Mouse (Mus musculus) macrophage (primary cell): ENCODE measurements at regions not wholly inside any gene's neighbourhood (a gene's known extent, or its start where the extent isn't known, plus 50 kb on each side); places are given as distances from the start of the nearest gene placed in this dataset.

Experiments used
- H3K27ac ChIP-seq: fragments of 350-480 bp; formaldehyde crosslinking; 2 replicates; pipeline ENCODE4 v1.9.0; 2021
- H3K36me3 ChIP-seq: fragments of 350-480 bp; formaldehyde crosslinking; 2 replicates; pipeline ENCODE4 v1.9.0; 2021; ENCODE audit errors: inconsistent target
- H3K4me3 ChIP-seq: fragments of 350-480 bp; formaldehyde crosslinking; 2 replicates; pipeline ENCODE4 v1.9.0; 2021; ENCODE audit errors: inconsistent target
- H3K79me2 ChIP-seq: fragments of 350-480 bp; formaldehyde crosslinking; 2 replicates; pipeline ENCODE4 v1.9.0; 2021; ENCODE audit errors: inconsistent target
- WGBS: methylation state at CpG from one replicate; pipeline ENCODE4 v1.1.7; 2026; ENCODE audit warnings: inconsistent platforms; ENCODE audit not compliant: missing documents; 5-methylcytosine and 5-hydroxymethylcytosine counted together

DNA sequence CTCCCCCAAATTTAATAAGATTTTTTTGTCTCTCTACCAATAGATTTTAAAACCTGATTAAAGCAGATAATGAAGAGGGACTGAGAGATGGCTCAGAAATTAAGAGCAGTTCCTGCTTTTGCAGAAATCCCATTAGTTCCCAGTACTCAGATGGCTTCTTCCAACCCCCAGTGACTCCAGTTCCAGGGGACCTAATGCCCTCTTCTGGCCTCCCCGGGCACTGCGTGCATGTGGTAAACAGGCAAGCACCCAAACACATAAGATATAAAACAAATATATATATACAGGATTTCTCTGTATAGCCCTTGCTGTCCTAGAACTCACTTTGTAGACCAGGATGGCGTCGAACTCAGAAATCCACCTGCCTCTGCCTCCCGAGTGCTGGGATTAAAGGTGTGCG lies 163.9 kb upstream of the Dkk2 start:
- Histone ChIP-seq H3K27ac (no peak overlapping the region), H3K4me3 (no peak overlapping the region), H3K79me2 (no peaks in the 10 kb centered on the region), H3K36me3 (no peaks in the 10 kb centered on the region)
- 87% methylated on average over 6 of the region's 6 CpGs for WGBS

DNA sequence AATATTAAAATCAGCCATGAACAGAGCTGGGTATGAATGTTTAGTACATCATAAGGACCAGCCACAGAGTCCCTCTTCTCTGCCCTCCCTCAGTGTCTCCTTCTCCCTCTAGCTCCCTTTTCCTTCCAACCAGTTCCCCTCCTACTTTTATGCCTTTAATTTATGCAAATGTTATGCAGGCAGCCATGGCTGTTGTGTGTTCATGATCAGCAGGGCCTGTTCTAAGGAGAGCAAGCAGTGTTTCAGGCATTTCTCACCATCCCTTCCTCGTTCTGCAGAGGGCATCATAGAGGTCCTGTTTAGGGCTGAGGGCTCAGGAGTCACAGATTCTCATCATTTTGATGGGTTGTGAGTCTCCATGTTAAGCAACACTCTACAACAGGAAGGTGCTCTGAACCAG lies 162.4 kb upstream of the Dkk2 start:
- no peak overlapping the region for H3K4me3 ChIP-seq
- no peak overlapping the region for H3K27ac ChIP-seq
- H3K79me2 ChIP-seq: no peaks in the 10 kb centered on the region
- whole genome bisulfite sequencing: 50% methylated on average over 1 of the region's 1 CpGs
- H3K36me3 ChIP-seq: no peaks in the 10 kb centered on the region

DNA sequence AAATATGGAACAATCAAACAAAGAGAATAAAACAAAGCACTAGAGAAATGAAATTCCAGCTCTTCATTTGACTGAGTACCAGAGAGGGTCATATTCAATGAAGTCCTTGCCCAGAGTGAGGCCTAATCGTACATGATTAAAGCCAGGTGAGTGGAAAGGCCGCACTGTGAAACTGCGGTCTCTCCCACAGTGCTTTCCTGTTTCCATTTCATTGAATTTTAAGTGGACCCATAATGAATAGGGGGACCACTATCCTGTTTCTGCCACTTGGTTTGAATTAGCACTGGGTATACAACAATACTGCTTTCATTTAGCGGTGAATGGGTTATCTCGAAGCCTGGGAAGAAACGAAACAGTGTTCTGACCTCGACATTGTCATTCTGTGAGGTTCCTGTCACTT lies 144.2 kb upstream of the Dkk2 start:
- WGBS: 89% methylated on average over 7 of the region's 7 CpGs
- no peak overlapping the region for H3K4me3 ChIP-seq
- H3K79me2 ChIP-seq: no peaks in the 10 kb centered on the region
- no peaks in the 10 kb centered on the region for H3K36me3 ChIP-seq
- H3K27ac ChIP-seq: no peak overlapping the region

DNA sequence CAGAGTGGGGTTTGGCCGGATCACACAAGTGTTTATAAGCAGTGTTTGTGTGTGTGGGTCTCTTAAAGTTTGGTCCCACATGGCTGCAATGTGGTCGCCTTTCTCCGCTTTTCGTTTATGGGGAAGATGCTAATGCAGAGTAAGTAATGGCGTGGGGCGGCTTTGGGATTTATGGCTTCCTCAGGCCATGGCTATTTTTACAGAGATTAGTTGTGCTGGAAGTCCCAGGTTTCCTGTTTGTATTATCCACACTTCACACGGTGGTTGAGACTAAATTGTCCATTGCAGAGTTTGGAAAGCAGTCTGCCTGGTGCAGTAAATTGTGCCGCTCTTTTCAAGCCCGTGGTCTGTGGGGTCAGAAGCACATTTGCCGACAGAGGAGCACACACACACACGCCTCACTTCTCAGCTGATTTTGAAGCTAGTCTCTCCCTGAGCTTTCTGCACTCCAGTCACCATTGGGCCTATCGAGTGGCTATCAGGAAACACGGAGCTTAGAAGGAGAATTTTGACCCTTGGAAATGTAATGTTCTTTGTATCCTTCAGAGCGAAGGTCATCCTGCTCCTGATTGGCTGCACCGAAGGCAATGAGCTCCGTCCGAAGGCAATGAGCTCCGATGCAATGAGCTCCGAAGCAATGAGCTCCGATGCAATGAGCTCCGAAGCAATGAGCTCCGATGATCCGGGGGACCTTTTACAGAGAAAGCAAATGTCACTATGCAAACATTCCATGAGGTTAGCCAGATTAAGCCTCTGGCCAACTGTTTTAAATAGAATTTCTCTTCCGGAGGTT lies 142.9 kb upstream of the Dkk2 start:
- Histone ChIP-seq H3K79me2 (no peaks in the 10 kb centered on the region), H3K27ac (no peak overlapping the region), H3K36me3 (no peaks in the 10 kb centered on the region), H3K4me3 (no peak overlapping the region)
- 28% methylated on average over 24 of the region's 24 CpGs for WGBS

DNA sequence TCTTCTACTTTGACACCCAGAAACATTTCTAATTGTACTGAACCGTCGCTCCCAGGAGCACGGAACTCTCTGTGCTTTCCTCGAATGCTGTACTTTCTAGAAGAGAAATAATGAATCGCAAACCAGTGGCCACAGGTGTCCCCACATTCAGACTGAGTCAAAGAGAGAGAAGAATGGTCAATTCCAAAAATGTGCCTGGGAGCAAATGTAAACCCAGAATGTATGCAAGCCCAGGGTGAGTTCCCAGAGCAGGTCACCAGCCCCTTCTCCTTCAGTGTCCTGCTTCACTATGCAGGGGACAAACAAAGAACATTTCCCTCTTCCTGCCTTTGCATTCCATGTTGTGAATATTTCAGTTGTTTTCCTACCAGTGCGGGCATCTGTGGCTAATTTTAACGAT lies 141.7 kb upstream of the Dkk2 start:
- Histone ChIP-seq H3K79me2 (no peaks in the 10 kb centered on the region), H3K36me3 (no peaks in the 10 kb centered on the region), H3K4me3 (no peak overlapping the region), H3K27ac (no peak overlapping the region)
- 90% methylated on average over 7 of the region's 7 CpGs for WGBS

DNA sequence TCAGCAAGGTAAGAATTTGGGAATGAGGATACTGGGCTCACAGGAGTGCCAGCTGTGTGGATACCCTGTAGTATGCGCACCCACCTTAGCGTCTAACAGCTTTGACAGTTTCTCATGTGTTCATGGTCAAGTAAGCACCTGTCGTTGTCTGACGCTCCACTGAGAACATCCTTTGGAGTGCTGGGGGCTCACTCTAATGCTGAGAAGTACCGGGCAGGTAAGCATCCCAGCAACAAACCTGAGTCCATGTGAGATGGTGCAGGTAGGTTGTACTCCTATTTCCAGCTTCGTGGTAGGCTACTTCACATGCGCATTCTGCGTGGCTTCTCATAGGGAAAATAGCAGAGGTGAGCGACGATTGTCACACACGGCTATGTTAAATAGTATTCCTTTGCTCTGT lies 129.3 kb upstream of the Dkk2 start:
- Histone ChIP-seq H3K79me2 (no peaks in the 10 kb centered on the region), H3K27ac (no peak overlapping the region), H3K36me3 (no peaks in the 10 kb centered on the region), H3K4me3 (no peak overlapping the region)
- 95% methylated on average over 11 of the region's 11 CpGs for WGBS

DNA sequence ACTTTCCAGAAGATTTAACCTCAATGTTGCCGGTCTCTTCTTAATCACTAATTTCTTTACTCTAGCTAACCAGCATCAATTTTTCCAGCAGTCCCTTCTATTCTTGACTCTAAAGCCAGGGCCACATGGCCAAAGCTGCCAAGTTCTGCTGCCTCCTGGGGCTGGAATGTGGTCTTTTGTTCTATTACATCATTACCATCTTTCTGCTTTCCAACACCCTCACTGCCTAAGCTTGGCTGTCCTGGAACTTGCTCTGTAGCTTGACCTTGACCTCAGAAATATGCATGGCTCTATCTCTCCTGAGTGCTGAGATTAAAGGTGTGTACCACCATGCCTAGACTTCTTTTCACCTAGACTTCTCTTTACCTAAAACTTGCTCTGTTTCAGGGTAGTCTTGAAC lies 124.5 kb upstream of the Dkk2 start:
- no peaks in the 10 kb centered on the region for H3K79me2 ChIP-seq
- H3K4me3 ChIP-seq: no peak overlapping the region
- 92% methylated on average over 1 of the region's 1 CpGs for WGBS
- no peak overlapping the region for H3K27ac ChIP-seq
- H3K36me3 ChIP-seq: no peaks in the 10 kb centered on the region

DNA sequence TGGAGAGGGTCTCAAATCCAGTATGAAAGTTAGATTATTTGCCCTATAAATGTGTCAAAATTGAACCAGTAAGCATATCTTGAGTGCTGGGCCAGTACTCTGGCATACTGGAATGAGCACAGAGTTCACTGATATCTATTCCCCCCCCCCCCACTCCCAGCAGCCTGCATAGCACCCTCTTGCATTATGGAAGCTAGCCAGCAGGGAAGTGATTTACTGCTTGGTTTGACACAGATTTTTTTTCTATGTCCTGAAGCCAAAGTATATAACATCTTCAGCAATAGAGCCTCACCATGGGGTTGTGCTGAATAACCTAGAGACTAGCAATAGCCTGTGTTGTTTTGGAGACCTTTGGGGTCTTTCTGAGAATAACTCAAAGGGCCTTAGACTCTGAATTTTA lies 123.5 kb upstream of the Dkk2 start:
- Histone ChIP-seq H3K79me2 (no peaks in the 10 kb centered on the region), H3K4me3 (no peak overlapping the region), H3K27ac (no peak overlapping the region), H3K36me3 (no peaks in the 10 kb centered on the region)

DNA sequence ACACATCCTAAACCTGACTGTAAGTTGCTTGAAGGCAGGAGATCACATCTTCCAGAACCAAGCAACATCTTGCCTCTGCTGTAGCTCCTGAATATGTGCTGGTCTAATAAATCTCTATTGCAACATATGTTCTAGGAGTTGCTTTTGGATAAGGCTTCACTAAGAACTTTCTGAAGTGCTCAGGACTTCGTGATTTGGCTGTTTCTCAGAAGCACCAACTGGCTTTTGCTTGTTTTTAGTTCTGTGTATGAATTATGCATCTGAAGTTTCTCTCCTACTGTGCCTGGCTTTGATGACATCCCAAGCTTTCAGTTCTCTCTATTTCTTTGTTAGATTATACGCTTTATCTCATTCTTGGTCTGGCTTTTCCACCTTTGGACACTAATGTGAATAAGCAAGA lies 122.2 kb upstream of the Dkk2 start:
- Histone ChIP-seq H3K36me3 (no peaks in the 10 kb centered on the region), H3K4me3 (no peak overlapping the region), H3K27ac (no peak overlapping the region), H3K79me2 (no peaks in the 10 kb centered on the region)
- WGBS: 73% methylated on average over 2 of the region's 2 CpGs

DNA sequence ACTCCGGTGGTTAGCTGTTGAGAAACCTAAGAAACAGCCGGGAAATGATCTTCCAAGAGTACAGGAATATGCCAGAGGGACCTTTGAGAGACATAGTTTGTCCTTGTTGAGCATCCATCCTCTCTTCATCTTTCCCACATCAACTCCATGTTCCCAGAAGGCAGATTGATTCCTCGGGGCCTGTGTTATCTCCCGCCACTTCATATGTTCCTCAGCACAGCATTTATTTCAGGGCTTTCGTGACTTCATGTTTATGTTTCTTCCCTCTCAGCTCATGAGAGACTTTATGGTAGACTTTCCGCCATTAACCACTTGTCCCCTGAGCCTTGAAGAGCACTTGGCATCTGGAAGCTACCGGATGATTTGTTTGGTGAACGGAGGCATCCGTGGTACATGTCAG lies 120.1 kb upstream of the Dkk2 start:
- H3K79me2 ChIP-seq: no peaks in the 10 kb centered on the region
- no peaks in the 10 kb centered on the region for H3K36me3 ChIP-seq
- no peak overlapping the region for H3K27ac ChIP-seq
- 96% methylated on average over 9 of the region's 9 CpGs for WGBS
- H3K4me3 ChIP-seq: no peak overlapping the region

DNA sequence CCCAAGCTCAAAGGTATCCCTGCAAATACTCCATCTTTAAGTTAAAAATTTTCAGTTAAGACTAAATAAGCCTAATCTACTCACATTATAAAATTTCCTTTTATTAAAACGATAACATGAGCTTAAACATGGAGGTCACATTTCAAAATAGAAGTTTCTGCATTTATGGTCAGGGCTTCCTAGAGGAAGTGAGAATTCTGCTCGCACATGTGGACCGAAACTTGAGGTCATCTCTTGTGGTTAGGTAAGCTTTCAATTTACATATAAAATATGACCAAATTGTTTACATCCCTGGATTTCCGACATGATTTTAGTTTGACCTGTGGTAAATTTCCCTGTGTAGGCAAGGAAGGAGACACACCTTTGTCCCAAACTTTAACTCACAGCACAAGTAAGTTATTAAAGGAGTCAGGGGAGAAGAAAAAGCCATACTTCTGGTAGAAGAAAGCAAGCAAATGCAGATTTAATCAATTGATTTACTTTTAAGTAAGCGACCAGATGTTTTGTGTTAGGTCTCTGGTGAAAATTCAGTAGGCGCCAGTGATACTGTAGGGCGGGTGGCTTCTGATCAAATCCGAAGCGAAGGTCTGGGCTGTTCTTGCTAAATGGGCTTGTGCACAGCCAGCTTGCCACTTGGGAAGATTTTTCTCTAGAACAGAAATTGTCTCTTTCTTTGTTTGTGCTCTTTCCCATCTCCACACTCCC lies 119.5 kb upstream of the Dkk2 start:
- H3K36me3 ChIP-seq: no peaks in the 10 kb centered on the region
- 65% methylated on average over 9 of the region's 9 CpGs for WGBS
- no peak overlapping the region for H3K4me3 ChIP-seq
- no peaks in the 10 kb centered on the region for H3K79me2 ChIP-seq
- H3K27ac ChIP-seq: no peak overlapping the region

DNA sequence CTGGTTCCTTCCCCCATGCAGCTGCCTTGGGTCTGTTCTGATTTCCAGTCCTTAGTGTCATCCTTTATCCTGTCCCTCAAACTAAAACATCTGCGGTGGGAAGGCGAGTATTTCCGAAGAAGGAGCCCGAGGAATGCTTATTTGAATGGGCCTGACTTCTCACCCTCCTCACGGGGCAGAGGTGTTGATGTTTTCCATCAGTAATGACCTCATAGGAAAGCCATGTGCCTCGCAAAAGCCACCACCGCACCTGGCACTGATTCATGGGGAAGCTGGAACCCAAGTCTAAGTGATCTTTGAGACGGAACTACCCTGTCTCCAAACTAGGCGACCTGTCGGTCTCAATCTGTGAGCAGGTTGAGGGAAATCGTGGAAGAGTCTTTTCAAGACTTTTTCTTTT lies 117.8 kb upstream of the Dkk2 start:
- no peaks in the 10 kb centered on the region for H3K79me2 ChIP-seq
- no peak overlapping the region for H3K27ac ChIP-seq
- H3K4me3 ChIP-seq: no peak overlapping the region
- no peaks in the 10 kb centered on the region for H3K36me3 ChIP-seq
- 85% methylated on average over 11 of the region's 11 CpGs for WGBS

DNA sequence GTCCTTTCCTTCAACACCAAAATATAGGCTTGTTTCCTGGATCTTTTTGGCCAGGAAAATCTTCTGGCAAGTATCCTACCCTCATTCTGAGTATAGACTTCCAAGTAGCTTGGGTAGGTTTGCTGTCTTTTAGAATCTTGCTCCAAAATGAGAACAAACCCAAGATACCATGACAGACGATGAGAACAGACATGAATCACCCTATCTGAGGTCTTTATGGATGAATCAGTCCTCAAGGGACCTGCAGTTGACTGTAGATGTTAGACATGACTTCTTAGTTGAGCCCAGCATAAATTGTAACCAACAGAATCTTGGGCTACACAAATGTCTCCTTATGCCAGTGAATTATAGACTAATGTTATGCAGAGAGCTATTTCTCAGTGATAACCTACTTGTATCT lies 114.3 kb upstream of the Dkk2 start:
- Histone ChIP-seq H3K27ac (no peak overlapping the region), H3K36me3 (no peaks in the 10 kb centered on the region), H3K79me2 (no peaks in the 10 kb centered on the region), H3K4me3 (no peak overlapping the region)
- 87% methylated on average over 1 of the region's 1 CpGs for WGBS

DNA sequence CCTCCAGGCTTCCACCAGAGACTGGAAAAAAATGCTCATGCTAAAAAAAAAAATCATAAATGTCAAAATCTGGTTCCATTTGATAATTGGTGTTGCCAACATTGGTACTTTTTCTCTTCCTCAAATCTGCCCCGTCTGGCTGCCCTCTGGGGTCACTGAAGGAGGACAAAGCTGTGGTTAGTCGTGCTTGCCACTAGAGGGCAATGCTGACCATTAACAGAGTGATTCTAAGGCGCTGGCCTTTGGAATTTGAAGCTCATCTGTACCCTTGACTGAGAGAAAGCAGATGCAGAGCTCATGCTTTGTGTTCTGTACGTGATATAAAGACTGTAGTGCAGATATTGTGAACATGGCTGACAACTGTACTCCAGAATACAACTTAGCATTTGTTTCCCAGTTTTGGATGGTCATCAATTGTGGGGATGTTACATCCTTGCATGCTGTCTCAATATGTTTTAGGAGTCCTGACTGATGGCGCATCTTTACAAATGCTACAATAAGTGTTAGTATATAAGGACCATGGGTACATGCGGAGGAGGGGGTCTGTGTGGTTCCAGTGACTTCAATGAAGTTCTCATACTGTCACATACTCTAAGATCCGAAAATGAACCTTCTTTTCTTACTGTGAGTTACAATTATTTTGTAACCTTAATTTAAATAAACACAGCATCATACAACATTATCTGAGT lies 109.0 kb upstream of the Dkk2 start:
- Histone ChIP-seq H3K27ac (no peak overlapping the region), H3K79me2 (no peaks in the 10 kb centered on the region), H3K4me3 (no peak overlapping the region), H3K36me3 (no peaks in the 10 kb centered on the region)
- WGBS: 43% methylated on average over 7 of the region's 7 CpGs

DNA sequence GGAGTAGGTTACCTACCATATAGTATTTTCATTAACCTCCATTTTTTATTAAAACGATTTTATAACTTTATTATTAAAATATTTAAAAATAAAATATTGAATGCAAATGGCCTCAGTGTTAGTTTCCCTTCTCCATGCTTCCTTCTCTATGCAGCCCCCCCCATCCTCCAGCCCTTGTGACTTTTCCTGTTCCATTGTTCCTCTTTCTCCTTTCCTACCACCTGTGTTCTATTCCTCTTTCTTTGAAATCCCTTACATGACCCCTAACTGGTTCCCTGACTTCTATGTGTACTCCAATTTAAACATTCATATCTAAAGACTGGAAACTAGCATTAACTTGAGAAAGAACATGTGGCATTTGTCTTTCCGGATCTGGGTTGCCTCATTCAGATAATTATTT lies 101.8 kb upstream of the Dkk2 start:
- no peaks in the 10 kb centered on the region for H3K36me3 ChIP-seq
- no peak overlapping the region for H3K4me3 ChIP-seq
- 75% methylated on average over 2 of the region's 2 CpGs for WGBS
- H3K79me2 ChIP-seq: no peaks in the 10 kb centered on the region
- no peak overlapping the region for H3K27ac ChIP-seq
